Mouse (Mus musculus) adrenal gland, adult 2 months (tissue): ENCODE measurements around the gene Qprt. TPM values are rescaled to one million over a fixed set of nuclear protein-coding genes. Genes with fewer than 3 reads are reported as not detected.

Experiments used
- polyA plus RNA-seq: library from polyadenylated mRNA; depleted of rRNA; stranded (reverse); fragments of >200 nt; gene quantifications from 2 replicates; pipeline ENCODE4 v1.2.3, GENCODE M21; 2012; rRNA removed
- total RNA-seq, 2 experiments: library from RNA; stranded (reverse); gene quantifications; 2 replicates each; pipeline ENCODE4 v1.2.3; 2021

The Qprt gene
- total and polyA plus RNA-seq, 3 experiments, result 0.49 to 1.0 (median 0.52) TPM

Other genes starting within 250 kb of the Qprt start
- 10 to 100 TPM; 60.6 to 66.8 TPM for gene Taok2, start 237.5 kb downstream of the Qprt start, total RNA-seq
- gene Taok2, start 237.5 kb downstream of the Qprt start, polyA plus RNA-seq, result 136 and 169 TPM in 2 replicates
- gene Tmem219, start 199.3 kb downstream of the Qprt start, total RNA-seq, result 10 to 100 TPM; 28.1 to 35.4 TPM
- gene Tmem219, start 199.3 kb downstream of the Qprt start, polyA plus RNA-seq, result 242 and 243 TPM in 2 replicates
- 10 to 100 TPM; 25.9 to 26.8 TPM for gene Kctd13, start 193.3 kb downstream of the Qprt start, total RNA-seq
- 52.0 and 52.9 TPM in 2 replicates for gene Kctd13, start 193.3 kb downstream of the Qprt start, polyA plus RNA-seq
- 1 to 10 TPM in 1 of 2 experiments, under 1 TPM in 1; 0.66 to 2.2 TPM for gene Asphd1, start 172.6 kb downstream of the Qprt start, total RNA-seq
- gene Asphd1, start 172.6 kb downstream of the Qprt start, polyA plus RNA-seq, result 2.0 and 2.5 TPM in 2 replicates
- gene Sez6l2, start 171.7 kb downstream of the Qprt start, total RNA-seq, result 100 to 1,000 TPM in 1 of 2 experiments, 10 to 100 TPM in 1; 87.4 to 126 TPM
- gene Sez6l2, start 171.7 kb downstream of the Qprt start, polyA plus RNA-seq, result 33.4 and 42.4 TPM in 2 replicates
- 100 to 1,000 TPM; 102 to 107 TPM for gene Cdipt, start 146.3 kb downstream of the Qprt start, total RNA-seq
- gene Cdipt, start 146.3 kb downstream of the Qprt start, polyA plus RNA-seq, result 239 and 259 TPM in 2 replicates
- gene Cdiptos, start 146.1 kb downstream of the Qprt start, total RNA-seq, result 1 to 10 TPM; 1.6 TPM
- 0.43 and 1.4 TPM in 2 replicates for gene Cdiptos, start 146.1 kb downstream of the Qprt start, polyA plus RNA-seq
- gene Mvp, start 107.6 kb downstream of the Qprt start, total RNA-seq, result 100 to 1,000 TPM; 115 to 145 TPM
- gene Mvp, start 107.6 kb downstream of the Qprt start, polyA plus RNA-seq, result 95.3 and 172 TPM in 2 replicates
- gene Pagr1b, start 105.7 kb downstream of the Qprt start, total RNA-seq, result 1 to 10 TPM in 1 of 2 experiments, not detected in 1; 1.3 TPM
- 1.7 and 2.0 TPM in 2 replicates for gene Pagr1b, start 105.7 kb downstream of the Qprt start, polyA plus RNA-seq
- gene Pagr1a, start 104.9 kb downstream of the Qprt start, total RNA-seq, result 10 to 100 TPM; 16.4 to 20.3 TPM
- 0.66 and 13.1 TPM in 2 replicates for gene Pagr1a, start 104.9 kb downstream of the Qprt start, polyA plus RNA-seq
- gene Gm42742, start 101.1 kb downstream of the Qprt start, total RNA-seq, result 10 to 100 TPM; 19.9 to 29.2 TPM
- 13.7 and 28.4 TPM in 2 replicates for gene Gm42742, start 101.1 kb downstream of the Qprt start, polyA plus RNA-seq
- 1 to 10 TPM; 1.7 to 2.0 TPM for gene Prrt2, start 101.0 kb downstream of the Qprt start, total RNA-seq
- gene Prrt2, start 101.0 kb downstream of the Qprt start, polyA plus RNA-seq, result 8.5 and 9.5 TPM in 2 replicates
- gene Maz, start 95.2 kb downstream of the Qprt start, total RNA-seq, result 100 to 1,000 TPM in 1 of 2 experiments, 10 to 100 TPM in 1; 98.7 to 114 TPM
- 833 and 840 TPM in 2 replicates for gene Maz, start 95.2 kb downstream of the Qprt start, polyA plus RNA-seq
- 1 to 10 TPM; 2.1 to 2.5 TPM for gene Kif22, start 79.8 kb downstream of the Qprt start, total RNA-seq
- gene Kif22, start 79.8 kb downstream of the Qprt start, polyA plus RNA-seq, result 0.64 and 0.89 TPM in 2 replicates
- gene Zg16, start 34.9 kb downstream of the Qprt start, total RNA-seq, result not detected
- gene Zg16, start 34.9 kb downstream of the Qprt start, polyA plus RNA-seq, result 0.18 and 0.49 TPM in 2 replicates
- 1 to 10 TPM; 1.6 to 1.9 TPM for gene AI467606, start 30.9 kb downstream of the Qprt start, total RNA-seq
- 7.6 TPM in 2 replicates for gene AI467606, start 30.9 kb downstream of the Qprt start, polyA plus RNA-seq
- gene Spn, start 15.6 kb upstream of the Qprt start, total RNA-seq, result 1 to 10 TPM in 1 of 2 experiments, under 1 TPM in 1; 0.58 to 1.0 TPM
- gene Spn, start 15.6 kb upstream of the Qprt start, polyA plus RNA-seq, result 1.0 and 2.0 TPM in 2 replicates
- gene Cd2bp2, start 73.8 kb upstream of the Qprt start, total RNA-seq, result 10 to 100 TPM; 37.6 to 67.6 TPM
- 12.7 and 13.8 TPM in 2 replicates for gene Cd2bp2, start 73.8 kb upstream of the Qprt start, polyA plus RNA-seq
- gene Tbc1d10b, start 86.2 kb upstream of the Qprt start, total RNA-seq, result 10 to 100 TPM; 36.0 to 43.6 TPM
- gene Tbc1d10b, start 86.2 kb upstream of the Qprt start, polyA plus RNA-seq, result 31.5 and 35.1 TPM in 2 replicates
- gene Mylpf, start 86.7 kb upstream of the Qprt start, total RNA-seq, result 1 to 10 TPM; 2.2 to 2.3 TPM
- not detected in 2 replicates for gene Mylpf, start 86.7 kb upstream of the Qprt start, polyA plus RNA-seq
- gene Zfp553, start 110.8 kb upstream of the Qprt start, total RNA-seq, result 10 to 100 TPM; 11.7 to 12.7 TPM
- 18.3 and 20.5 TPM in 2 replicates for gene Zfp553, start 110.8 kb upstream of the Qprt start, polyA plus RNA-seq
- 10 to 100 TPM in 1 of 2 experiments, 1 to 10 TPM in 1; 7.1 to 11.4 TPM for gene Sept1, start 110.9 kb upstream of the Qprt start, total RNA-seq
- gene Sept1, start 110.9 kb upstream of the Qprt start, polyA plus RNA-seq, result 8.6 and 10.9 TPM in 2 replicates
- 10 to 100 TPM; 27.1 to 32.4 TPM for gene Zfp771, start 122.0 kb upstream of the Qprt start, total RNA-seq
- 295 and 338 TPM in 2 replicates for gene Zfp771, start 122.0 kb upstream of the Qprt start, polyA plus RNA-seq
- gene Dctpp1, start 138.5 kb upstream of the Qprt start, total RNA-seq, result 10 to 100 TPM; 34.7 to 37.6 TPM
- 45.1 and 57.1 TPM in 2 replicates for gene Dctpp1, start 138.5 kb upstream of the Qprt start, polyA plus RNA-seq
- gene Sephs2, start 151.8 kb upstream of the Qprt start, total RNA-seq, result 100 to 1,000 TPM in 1 of 2 experiments, 10 to 100 TPM in 1; 90.0 to 118 TPM
- gene Sephs2, start 151.8 kb upstream of the Qprt start, polyA plus RNA-seq, result 41.8 and 46.5 TPM in 2 replicates
- gene Itgal, start 174.0 kb upstream of the Qprt start, total RNA-seq, result 1 to 10 TPM; 1.7 to 2.4 TPM
- 1.6 and 1.7 TPM in 2 replicates for gene Itgal, start 174.0 kb upstream of the Qprt start, polyA plus RNA-seq
- 10 to 100 TPM; 30.5 to 32.3 TPM for gene Zfp768, start 223.4 kb upstream of the Qprt start, total RNA-seq
- gene Zfp768, start 223.4 kb upstream of the Qprt start, polyA plus RNA-seq, result 52.5 and 54.2 TPM in 2 replicates